Mouse (Mus musculus): ENCODE results near the gene Mtg1. TPM values are rescaled to one million over a fixed set of nuclear protein-coding genes. Genes with fewer than 3 reads are reported as not detected.

Mtg1 gene
- polyA plus RNA-seq, 1 experiment from 2014 or later, result 34.7 TPM

DNA sequence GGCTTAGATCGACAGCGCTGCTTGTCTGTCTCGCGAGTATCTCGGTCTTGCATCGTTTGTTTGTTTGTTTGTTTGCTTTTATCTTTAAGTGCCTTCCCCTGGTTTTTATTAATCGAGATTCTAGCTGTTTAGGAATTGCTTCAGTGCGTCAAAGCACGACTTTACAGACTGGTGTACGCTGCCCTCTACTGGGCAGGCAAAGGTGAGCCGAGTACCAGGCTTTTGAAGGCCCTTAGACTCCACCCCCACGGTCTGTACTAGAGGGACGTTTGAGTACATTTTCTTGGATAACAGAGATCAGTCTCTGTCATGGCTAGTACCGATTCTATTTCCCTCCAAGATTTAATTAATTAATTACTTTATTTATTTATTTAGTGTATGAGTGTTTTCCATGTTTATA lies 4.0 kb downstream of the Mtg1 start:
- ATAC-seq (ENCODE audit: low FRiP score, low TSS enrichment) (no peak), DNase-seq (peak; percentile 82)
- Histone ChIP-seq H3K36me3 (ENCODE audit: control insufficient read depth, insufficient read depth, low read length) (no peaks in the 10 kb centered on the region), H3K9ac (replicated peaks; ENCODE audit: low read length) (no peak overlapping the region), H3K9me3 (ENCODE audit: control insufficient read depth, low read length) (no peaks in the 10 kb centered on the region), H3K4me1 (ENCODE audit: control insufficient read depth, insufficient read depth, low read length) (0 out of 2 replicates have a peak, but pooled peaks cover 4% of the 10 kb centered on the region), H3K27ac (replicated peaks; ENCODE audit: low read depth, low read length) (no peak overlapping the region), H3K4me3 (replicated peaks; ENCODE audit: low read depth, low read length) (no peak overlapping the region), H3K4me2 (ENCODE audit: low read length) (no peak overlapping the region), H3K27me3 (ENCODE audit: control insufficient read depth, insufficient read depth, low read length) (no peaks in the 10 kb centered on the region)
- WGBS, result 5% methylated on average over 14 of the region's 14 CpGs

DNA sequence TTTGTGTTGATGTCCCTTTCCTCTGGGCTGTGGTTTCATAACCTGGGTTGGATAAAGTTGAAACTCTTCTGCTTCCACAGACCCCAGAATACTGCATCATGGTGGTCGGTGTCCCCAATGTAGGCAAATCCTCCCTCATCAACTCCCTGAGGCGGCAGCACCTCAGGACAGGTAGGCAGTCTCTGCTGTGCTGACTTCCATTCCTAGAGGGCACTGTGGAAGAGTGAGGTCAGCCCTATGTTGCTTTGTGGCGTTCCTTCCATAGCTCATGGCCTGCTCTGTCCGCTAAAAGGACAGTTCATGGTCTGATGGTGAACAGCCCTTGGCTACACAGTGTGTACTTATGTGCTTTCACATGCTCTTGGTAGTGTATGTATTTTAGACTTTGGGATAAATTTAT lies 7.2 kb downstream of the Mtg1 start:
- DNase-seq (no peak), ATAC-seq (ENCODE audit: low FRiP score, low TSS enrichment) (no peak)
- Histone ChIP-seq H3K36me3 (ENCODE audit: control insufficient read depth, insufficient read depth, low read length) (peaks cover 6% of the 10 kb centered on the region), H3K4me3 (replicated peaks; ENCODE audit: low read depth, low read length) (no peak overlapping the region), H3K4me1 (ENCODE audit: control insufficient read depth, insufficient read depth, low read length) (no peaks in the 10 kb centered on the region), H3K27ac (replicated peaks; ENCODE audit: low read depth, low read length) (no peak overlapping the region), H3K4me2 (ENCODE audit: low read length) (no peak overlapping the region), H3K9me3 (ENCODE audit: control insufficient read depth, low read length) (no peaks in the 10 kb centered on the region), H3K27me3 (ENCODE audit: control insufficient read depth, insufficient read depth, low read length) (no peaks in the 10 kb centered on the region), H3K9ac (replicated peaks; ENCODE audit: low read length) (no peak overlapping the region)
- 88% methylated on average over 4 of the region's 4 CpGs for WGBS

DNA sequence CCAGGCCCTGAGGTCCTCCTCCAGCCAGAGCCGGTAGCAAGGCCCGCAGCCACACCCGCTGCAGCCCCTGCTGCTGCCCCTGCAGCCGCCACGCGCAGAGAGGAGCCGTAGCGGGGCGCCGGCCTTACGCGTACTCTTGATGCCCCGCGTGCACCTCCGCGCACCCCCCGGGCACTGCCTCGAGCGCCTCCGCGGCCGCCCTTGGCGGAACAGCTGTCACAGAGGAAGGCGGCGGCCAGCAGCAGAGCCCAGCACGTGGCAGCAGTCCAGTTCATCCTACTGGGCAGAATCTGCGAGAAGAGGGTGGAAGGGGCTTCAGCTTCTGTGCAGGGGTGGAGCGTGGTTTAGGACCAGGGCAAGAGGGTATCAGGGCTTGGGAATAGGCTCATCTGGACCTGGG lies 16.0 kb downstream of the Mtg1 start:
- no peaks in the 10 kb centered on the region for H3K9me3 ChIP-seq (ENCODE audit: control insufficient read depth, low read length)
- H3K9ac ChIP-seq (replicated peaks; ENCODE audit: low read length), result peak overlapping the region; percentile 73
- peak overlapping the region; percentile 68 for H3K4me2 ChIP-seq (ENCODE audit: low read length)
- 5% methylated on average over 28 of the region's 28 CpGs for WGBS
- H3K4me3 ChIP-seq (replicated peaks; ENCODE audit: low read depth, low read length), result peak overlapping the region; percentile 46
- H3K36me3 ChIP-seq (ENCODE audit: control insufficient read depth, insufficient read depth, low read length), result peaks cover 6% of the 10 kb centered on the region; the same call in 1 of the 2 replicates
- peak overlapping the region; percentile 79; the same call in 1 of the 2 replicates for H3K27ac ChIP-seq (replicated peaks; ENCODE audit: low read depth, low read length)
- ATAC-seq (ENCODE audit: low FRiP score, low TSS enrichment) (peak; percentile 53; the same call in 1 of the 2 replicates), DNase-seq (peak; percentile 71)
- H3K27me3 ChIP-seq (ENCODE audit: control insufficient read depth, insufficient read depth, low read length), result no peaks in the 10 kb centered on the region
- peaks cover 12% of the 10 kb centered on the region for H3K4me1 ChIP-seq (ENCODE audit: control insufficient read depth, insufficient read depth, low read length)

DNA sequence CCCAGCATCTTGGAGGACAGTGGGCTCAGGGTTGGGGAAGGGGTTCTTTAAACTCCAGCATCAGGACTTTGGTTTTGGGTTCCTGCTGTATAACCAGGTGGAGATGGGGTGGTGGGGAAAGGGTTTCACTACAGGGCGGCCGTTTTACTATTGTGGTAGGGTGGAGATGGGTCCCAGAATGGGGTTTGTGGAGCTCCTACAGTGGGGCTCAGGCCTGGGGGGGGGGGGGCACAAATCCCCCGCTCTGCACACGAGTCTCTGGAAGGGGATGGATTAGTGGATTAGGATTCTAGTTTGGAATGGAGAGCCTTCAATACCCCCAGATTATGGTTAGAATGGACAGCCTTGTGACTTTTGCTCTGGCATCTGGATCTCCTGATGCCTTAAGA lies 16.5 kb downstream of the Mtg1 start:
- 19% methylated on average over 4 of the region's 4 CpGs for WGBS
- Histone ChIP-seq H3K9ac (replicated peaks; ENCODE audit: low read length) (peak overlapping the region; percentile 73), H3K27ac (replicated peaks; ENCODE audit: low read depth, low read length) (peak overlapping the region; percentile 79), H3K27me3 (ENCODE audit: control insufficient read depth, insufficient read depth, low read length) (no peaks in the 10 kb centered on the region), H3K36me3 (ENCODE audit: control insufficient read depth, insufficient read depth, low read length) (peaks cover 6% of the 10 kb centered on the region; the same call in 1 of the 2 replicates), H3K4me3 (replicated peaks; ENCODE audit: low read depth, low read length) (peak overlapping the region; percentile 46), H3K4me2 (ENCODE audit: low read length) (peak overlapping the region; percentile 68), H3K9me3 (ENCODE audit: control insufficient read depth, low read length) (no peaks in the 10 kb centered on the region), H3K4me1 (ENCODE audit: control insufficient read depth, insufficient read depth, low read length) (peaks cover 12% of the 10 kb centered on the region)
- DNase-seq, result no peak
- 0 out of 2 replicates have a peak, but pooled peaks have one; percentile 3 for ATAC-seq (ENCODE audit: low FRiP score, low TSS enrichment)

DNA sequence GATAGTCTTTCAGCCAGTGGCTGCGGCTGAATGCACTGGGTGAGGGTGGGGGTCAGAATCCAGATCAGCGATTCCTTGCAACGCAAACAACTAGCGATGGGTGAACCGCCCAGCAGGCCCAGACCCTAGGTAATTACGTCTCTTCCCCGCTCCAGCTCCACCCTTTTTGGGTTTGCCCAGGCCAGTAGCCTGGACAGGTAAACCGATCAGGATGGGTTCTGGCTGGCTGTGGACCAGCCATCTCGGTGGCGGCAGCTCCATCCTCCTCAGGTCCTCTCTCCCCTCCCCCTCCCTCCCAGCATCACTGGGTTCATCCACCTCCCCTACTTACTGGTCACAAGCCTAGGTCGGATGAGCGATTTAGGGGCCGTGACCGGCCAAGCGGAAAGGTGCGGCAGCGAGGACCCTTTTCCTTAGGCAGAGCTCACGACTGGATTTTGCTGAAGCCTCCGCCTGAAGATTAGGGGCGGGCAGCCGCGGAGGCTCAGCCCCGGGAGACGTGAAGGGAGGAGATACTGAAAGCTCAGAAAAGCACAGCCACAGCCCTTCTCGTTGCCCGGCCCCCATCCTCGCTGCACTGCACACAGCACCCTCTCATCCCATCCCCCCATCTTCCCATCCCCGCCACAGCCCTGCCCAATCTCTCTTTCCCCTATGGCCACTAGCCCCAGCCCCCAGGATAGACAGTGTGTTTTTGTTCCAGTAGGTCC lies 17.0 kb downstream of the Mtg1 start, which contains the start of gene Sprn:
TSS of gene Sprn (minus strand) at position 660 of the 710 bp plus-strand sequence.
- H3K27me3 ChIP-seq (ENCODE audit: control insufficient read depth, insufficient read depth, low read length), result no peaks in the 10 kb centered on the region
- H3K4me2 ChIP-seq (ENCODE audit: low read length), result peak within 1 kb of the TSS; percentile 68
- 1% methylated on average over 28 of the region's 28 CpGs for WGBS
- no peaks in the 10 kb centered on the region for H3K9me3 ChIP-seq (ENCODE audit: control insufficient read depth, low read length)
- peaks cover 6% of the 10 kb centered on the region; the same call in 1 of the 2 replicates for H3K36me3 ChIP-seq (ENCODE audit: control insufficient read depth, insufficient read depth, low read length)
- H3K27ac ChIP-seq (replicated peaks; ENCODE audit: low read depth, low read length), result peak within 1 kb of the TSS; percentile 79
- peak within 1 kb of the TSS; percentile 73 for H3K9ac ChIP-seq (replicated peaks; ENCODE audit: low read length)
- peak; percentile 59 for ATAC-seq (ENCODE audit: low FRiP score, low TSS enrichment)
- peak; percentile 79 for DNase-seq
- peak within 1 kb of the TSS; percentile 46 for H3K4me3 ChIP-seq (replicated peaks; ENCODE audit: low read depth, low read length)
- peaks cover 12% of the 10 kb centered on the region for H3K4me1 ChIP-seq (ENCODE audit: control insufficient read depth, insufficient read depth, low read length)

DNA sequence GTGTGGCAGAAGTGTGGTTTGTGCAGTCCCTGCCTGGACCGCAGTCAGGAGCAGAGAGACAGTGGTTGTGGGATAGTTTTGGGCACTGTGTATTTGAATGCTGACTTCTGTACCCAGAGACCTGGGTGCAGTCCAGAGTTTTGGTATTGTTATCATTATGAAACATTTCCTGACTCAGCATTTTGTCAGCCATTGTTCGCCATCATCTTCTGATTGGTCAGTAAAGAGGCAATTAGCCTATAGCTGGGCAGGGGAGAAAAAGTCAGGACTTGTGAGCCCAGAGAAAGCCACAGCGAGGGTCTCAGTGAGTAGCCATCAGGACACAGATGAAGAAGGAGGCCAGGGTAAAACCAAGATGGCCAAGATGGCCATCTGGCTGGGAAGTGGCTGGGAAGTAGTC lies 23.0 kb downstream of the Mtg1 start:
- no peak for ATAC-seq (ENCODE audit: low FRiP score, low TSS enrichment)
- Histone ChIP-seq H3K27ac (replicated peaks; ENCODE audit: low read depth, low read length) (no peak overlapping the region), H3K27me3 (ENCODE audit: control insufficient read depth, insufficient read depth, low read length) (no peaks in the 10 kb centered on the region), H3K9ac (replicated peaks; ENCODE audit: low read length) (no peak overlapping the region), H3K4me2 (ENCODE audit: low read length) (no peak overlapping the region), H3K36me3 (ENCODE audit: control insufficient read depth, insufficient read depth, low read length) (no peaks in the 10 kb centered on the region), H3K4me1 (ENCODE audit: control insufficient read depth, insufficient read depth, low read length) (no peaks in the 10 kb centered on the region), H3K9me3 (ENCODE audit: control insufficient read depth, low read length) (no peaks in the 10 kb centered on the region), H3K4me3 (replicated peaks; ENCODE audit: low read depth, low read length) (no peak overlapping the region)
- 82% methylated on average over 3 of the region's 3 CpGs for WGBS
- DNase-seq, result no peak

DNA sequence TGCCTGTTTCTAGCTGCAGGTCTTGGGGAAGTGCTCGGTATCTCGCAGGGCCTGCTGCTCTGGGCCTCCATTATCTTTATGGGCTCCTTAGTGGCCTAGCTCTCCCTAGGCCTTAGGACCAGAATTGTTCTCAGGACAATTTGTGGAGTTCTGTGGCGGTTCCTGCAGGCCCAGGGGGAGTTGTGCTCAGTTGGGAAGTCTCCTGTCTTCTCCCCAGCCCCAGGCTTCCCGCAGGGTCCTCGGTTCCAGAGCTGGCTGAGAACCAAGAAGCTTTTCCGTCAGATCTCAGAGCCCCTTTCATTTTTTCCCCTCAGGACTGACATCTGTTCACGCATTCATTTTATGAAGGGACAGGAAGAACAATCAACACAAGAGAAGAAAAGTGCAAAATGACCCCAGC lies 27.3 kb downstream of the Mtg1 start, which contains the start of gene Olfr522:
TSS of gene Olfr522 (minus strand) at position 101 of the 400 bp plus-strand sequence.
- Histone ChIP-seq H3K4me1 (ENCODE audit: control insufficient read depth, insufficient read depth, low read length) (no peaks in the 10 kb centered on the region), H3K4me3 (replicated peaks; ENCODE audit: low read depth, low read length) (no peak within 1 kb of the TSS), H3K4me2 (ENCODE audit: low read length) (no peak within 1 kb of the TSS), H3K9me3 (ENCODE audit: control insufficient read depth, low read length) (no peaks in the 10 kb centered on the region), H3K27ac (replicated peaks; ENCODE audit: low read depth, low read length) (no peak within 1 kb of the TSS), H3K36me3 (ENCODE audit: control insufficient read depth, insufficient read depth, low read length) (no peaks in the 10 kb centered on the region), H3K9ac (replicated peaks; ENCODE audit: low read length) (no peak within 1 kb of the TSS), H3K27me3 (ENCODE audit: control insufficient read depth, insufficient read depth, low read length) (no peaks in the 10 kb centered on the region)
- DNase-seq (no peak), ATAC-seq (ENCODE audit: low FRiP score, low TSS enrichment) (no peak)
- whole genome bisulfite sequencing, result 76% methylated on average over 7 of the region's 7 CpGs

DNA sequence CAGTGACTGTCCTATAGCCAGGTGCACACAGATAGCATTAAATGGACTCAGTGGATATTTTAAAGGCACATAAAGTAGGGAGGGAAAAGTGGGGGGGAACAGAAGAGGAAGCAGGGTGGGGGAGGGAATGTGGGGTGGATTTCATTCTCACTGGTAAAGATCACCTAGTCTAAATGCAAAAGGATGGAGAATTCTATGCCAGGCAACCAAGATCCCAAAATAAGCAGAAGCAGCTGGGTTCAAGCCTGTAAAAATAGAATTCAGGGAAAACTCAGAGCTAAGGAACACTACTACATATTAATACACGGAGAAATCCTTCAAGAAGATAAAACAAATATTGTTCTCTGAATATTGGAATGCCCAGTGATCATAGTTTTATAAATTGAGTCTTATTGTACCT lies 30.6 kb downstream of the Mtg1 start:
- DNase-seq, result no peak
- H3K9me3 ChIP-seq (ENCODE audit: control insufficient read depth, low read length), result no peaks in the 10 kb centered on the region
- H3K36me3 ChIP-seq (ENCODE audit: control insufficient read depth, insufficient read depth, low read length), result no peaks in the 10 kb centered on the region
- no peak overlapping the region for H3K4me2 ChIP-seq (ENCODE audit: low read length)
- ATAC-seq (ENCODE audit: low FRiP score, low TSS enrichment), result no peak
- no peak overlapping the region for H3K27ac ChIP-seq (replicated peaks; ENCODE audit: low read depth, low read length)
- H3K27me3 ChIP-seq (ENCODE audit: control insufficient read depth, insufficient read depth, low read length), result no peaks in the 10 kb centered on the region
- no peak overlapping the region for H3K9ac ChIP-seq (replicated peaks; ENCODE audit: low read length)
- no peaks in the 10 kb centered on the region for H3K4me1 ChIP-seq (ENCODE audit: control insufficient read depth, insufficient read depth, low read length)
- no peak overlapping the region for H3K4me3 ChIP-seq (replicated peaks; ENCODE audit: low read depth, low read length)
- 81% methylated on average over 1 of the region's 1 CpGs for WGBS

DNA sequence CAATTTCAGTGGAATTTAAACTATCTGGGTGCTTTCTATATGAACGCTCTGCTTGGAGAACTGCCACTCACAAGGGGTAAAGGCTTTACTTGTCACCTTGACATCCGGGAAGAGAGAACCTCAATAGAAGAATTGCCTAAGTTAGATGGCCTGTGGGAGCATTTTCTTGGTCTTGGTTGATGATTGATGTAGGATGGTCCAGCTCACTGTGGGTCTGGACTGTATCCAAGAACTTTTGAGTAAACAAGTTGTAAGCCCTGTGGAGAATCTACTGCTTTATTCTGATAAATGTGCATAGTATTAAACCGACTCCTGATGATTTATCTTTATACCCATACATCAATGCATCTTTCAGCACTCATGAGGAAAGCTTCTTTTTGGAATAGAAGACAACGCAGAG lies 32.0 kb downstream of the Mtg1 start:
- DNase-seq, result no peak
- H3K4me3 ChIP-seq (replicated peaks; ENCODE audit: low read depth, low read length), result no peak overlapping the region
- H3K9me3 ChIP-seq (ENCODE audit: control insufficient read depth, low read length), result no peaks in the 10 kb centered on the region
- H3K4me1 ChIP-seq (ENCODE audit: control insufficient read depth, insufficient read depth, low read length), result no peaks in the 10 kb centered on the region
- H3K27ac ChIP-seq (replicated peaks; ENCODE audit: low read depth, low read length), result no peak overlapping the region
- no peak for ATAC-seq (ENCODE audit: low FRiP score, low TSS enrichment)
- no peak overlapping the region for H3K9ac ChIP-seq (replicated peaks; ENCODE audit: low read length)
- 89% methylated on average over 4 of the region's 4 CpGs for WGBS
- no peak overlapping the region for H3K4me2 ChIP-seq (ENCODE audit: low read length)
- H3K27me3 ChIP-seq (ENCODE audit: control insufficient read depth, insufficient read depth, low read length), result no peaks in the 10 kb centered on the region
- no peaks in the 10 kb centered on the region for H3K36me3 ChIP-seq (ENCODE audit: control insufficient read depth, insufficient read depth, low read length)

All from midbrain, embryonic 14.5 days (tissue).